Mouse (Mus musculus) CH12.LX (cell line): ENCODE data around the gene Tia1.

ENCODE experiments used
- BHLHE40 ChIP-seq: IDR thresholded peaks from 2 replicates; pipeline ENCODE4 v1.6.1; 2011; ENCODE audit warnings: mild to moderate bottlenecking, low read depth, low read length, improper control_type of control experiment
- CTCF ChIP-seq, 2 experiments: IDR thresholded peaks in 1 of 2; conservative IDR thresholded peaks in 1 of 2; 2 replicates each; pipeline ENCODE4 v1.5.1; 2011 to 2012; ENCODE audit warnings: low read depth in 2 of 2, low read length in 2 of 2, improper control_type of control experiment in 1 of 2, inconsistent platforms in 1 of 2, mild to moderate bottlenecking in 1 of 2, moderate library complexity in 1 of 2
- ELF1 ChIP-seq: IDR thresholded peaks from 2 replicates; pipeline ENCODE4 v1.6.1; 2014; ENCODE audit warnings: low read depth, mild to moderate bottlenecking, inconsistent platforms, low read length, improper control_type of control experiment
- EP300 ChIP-seq: IDR thresholded peaks from 2 replicates; pipeline ENCODE4 v1.6.1; 2011; ENCODE audit warnings: low read length, improper control_type of control experiment
- JUND ChIP-seq: conservative IDR thresholded peaks from 2 replicates; pipeline ENCODE4 v1.6.1; 2011; ENCODE audit warnings: low read depth, low read length, improper control_type of control experiment
- MAFK ChIP-seq: IDR thresholded peaks from 2 replicates; pipeline ENCODE4 v1.6.1; 2011; ENCODE audit warnings: low read length, improper control_type of control experiment; ENCODE audit not compliant: insufficient replicate concordance
- MAX ChIP-seq: IDR thresholded peaks from 2 replicates; pipeline ENCODE4 v1.6.1; 2011; ENCODE audit warnings: low read length, improper control_type of control experiment
- NRF1 ChIP-seq: IDR thresholded peaks from 2 replicates; pipeline ENCODE4 v1.6.1; 2014; ENCODE audit warnings: low read depth, mild to moderate bottlenecking, inconsistent platforms, low read length, improper control_type of control experiment, moderate library complexity
- POLR2A ChIP-seq: IDR thresholded peaks from 2 replicates; pipeline ENCODE4 v1.6.1; 2011; ENCODE audit warnings: low read depth, mild to moderate bottlenecking, improper control_type of control experiment, low read length
- RAD21 ChIP-seq: IDR thresholded peaks from 2 replicates; pipeline ENCODE4 v1.6.1; 2011; ENCODE audit warnings: low read depth, mild to moderate bottlenecking, low read length, improper control_type of control experiment, moderate library complexity
- RCOR1 ChIP-seq: conservative IDR thresholded peaks from 2 replicates; pipeline ENCODE4 v1.6.1; 2012; ENCODE audit warnings: low read depth, mild to moderate bottlenecking, inconsistent platforms, low read length, improper control_type of control experiment
- TBP ChIP-seq: conservative IDR thresholded peaks from 2 replicates; pipeline ENCODE4 v1.6.1; 2011; ENCODE audit warnings: low read depth, low read length, improper control_type of control experiment

GRCm38 (mm10) chr6:86400972-86401371 lies 3.0 kb upstream of the Tia1 start:
- TF ChIP-seq RCOR1, result no peak
- TF ChIP-seq NRF1, result peak; percentile 54
- TF ChIP-seq CTCF (conservative IDR thresholded peaks at IDR 0.05 in 1 of 2, IDR thresholded peaks at IDR 0.05 in 1 of 2; ENCODE audit: low read depth in 2 of 2, low read length in 2 of 2), result peak; percentile 41 to 97
- peak; percentile 77 for TF ChIP-seq MAX
- TF ChIP-seq EP300, result no peak
- TF ChIP-seq RAD21, result peak; percentile 98
- TF ChIP-seq POLR2A, result no peak
- TF ChIP-seq TBP, result no peak
- TF ChIP-seq ELF1, result peak; percentile 39; the same call in 1 of the 2 replicates
- TF ChIP-seq BHLHE40, result peak; percentile 74
- TF ChIP-seq JUND, result peak; percentile 12; the same call in 1 of the 2 replicates
- 0 out of 2 replicates have a peak, but pooled peaks have one; percentile 10 for TF ChIP-seq MAFK
